Mouse (Mus musculus): ENCODE measurements around the gene Gm13691.
"Not testable (repeated sequence)": the region's sequence is repeated elsewhere in the genome, so short reads cannot be mapped to it uniquely, and the experiment has no call there.

Gene Gm13691

GRCm38 (mm10) chr2:84032505-84032904 lies 42.2 kb downstream of the Gm13691 start:
- no peak for DNase-seq (ENCODE audit: extremely low spot score)

GRCm38 (mm10) chr2:84035997-84036396 lies 45.6 kb downstream of the Gm13691 start:
- no peak for DNase-seq (ENCODE audit: extremely low spot score)

- DNase-seq (ENCODE audit: extremely low spot score), result peak; percentile 32
Observed at GRCm38 (mm10) chr2:84037304-84037703, 47.0 kb downstream of the Gm13691 start.

GRCm38 (mm10) chr2:84037943-84038342 lies 47.6 kb downstream of the Gm13691 start:
- DNase-seq (ENCODE audit: extremely low spot score), result not testable (repeated sequence)

- DNase-seq (ENCODE audit: extremely low spot score), result no peak
Observed at GRCm38 (mm10) chr2:84039277-84039676, 48.9 kb downstream of the Gm13691 start.
